Mouse (Mus musculus) E14TG2a.4 (cell line): ENCODE measurements around the gene Tulp4.

Experiments
- CTCF ChIP-seq: conservative IDR thresholded peaks from 2 replicates; pipeline ENCODE4 v1.5.1; 2014; ENCODE audit warnings: low read length
- POU5F1 ChIP-seq: IDR thresholded peaks from 2 replicates; pipeline ENCODE4 v1.6.1; 2014; ENCODE audit warnings: low read length, borderline replicate concordance

DNA sequence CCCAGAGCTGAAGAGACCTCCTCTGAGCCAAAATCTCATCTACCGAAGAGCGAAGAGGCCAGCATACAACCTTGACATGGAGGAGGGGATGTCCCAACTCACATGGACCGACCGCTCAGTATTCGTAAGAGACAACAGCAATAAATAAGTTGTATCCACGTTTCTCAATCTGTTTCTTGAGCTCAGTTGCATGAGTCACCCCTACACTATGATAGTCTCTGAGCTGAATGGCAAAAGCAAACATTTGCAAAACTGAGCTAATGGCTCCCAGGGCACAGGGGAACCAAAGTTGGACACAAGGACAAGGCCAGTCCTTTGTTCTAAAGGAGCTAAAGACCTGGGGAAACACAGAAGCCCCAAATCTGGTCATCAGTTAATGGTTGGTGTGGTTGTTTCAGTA is 36.4 kb upstream of the Tulp4 start:
- TF ChIP-seq CTCF (no peak), POU5F1 (no peak)
